In the genomic region with DNA sequence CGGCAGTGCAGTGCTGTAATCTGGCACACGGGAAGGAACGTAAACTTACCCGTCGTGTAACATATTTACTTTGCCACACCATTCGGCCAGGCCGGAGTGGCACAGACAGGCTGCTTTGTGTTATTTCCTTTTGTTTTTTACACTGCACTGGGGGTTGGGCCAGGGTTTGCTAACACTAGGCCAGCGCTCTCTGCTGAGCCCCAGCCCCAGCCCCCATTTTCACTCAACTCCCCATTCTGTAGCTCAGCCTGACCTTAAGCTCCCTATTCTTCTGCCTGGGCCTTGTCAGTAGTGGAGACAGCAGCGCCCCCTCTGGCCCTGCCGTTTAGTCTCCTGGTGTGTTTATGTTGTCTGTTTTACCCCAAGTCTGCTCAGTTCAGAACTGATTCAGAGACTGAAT, we compare ENCODE assay signal across 8 mouse cellular contexts.
DNase-seq lines count a peak whose midpoint lies in the region; ATAC-seq and TF ChIP-seq lines count a peak whose summit lies in the region.

No protein-coding gene starts in this region.

- H3K9me3 ChIP-seq in MEL (replicated peaks; ENCODE audit: insufficient read depth, low read length), result no peaks in the 10 kb centered on the region
- H3K9me3 ChIP-seq in forebrain, embryonic 14.5 days (replicated peaks; ENCODE audit: control insufficient read depth, low read length), result no peaks in the 10 kb centered on the region
- no peaks in the 10 kb centered on the region for H3K9me3 ChIP-seq in lung, embryonic 16.5 days (ENCODE audit: control insufficient read depth, low read length)
- H3K9me3 ChIP-seq in stomach, embryonic 16.5 days (replicated peaks; ENCODE audit: control insufficient read depth, low read length), result no peaks in the 10 kb centered on the region

- TF ChIP-seq POLR2A in MEL (IDR thresholded peaks at IDR 0.05; ENCODE audit: control insufficient read depth in 1 of 2, insufficient read depth in 1 of 2, low read depth in 1 of 2, low read length in 2 of 2, poor library complexity in 1 of 2), result no peak

- intact Hi-C loops in heart, postnatal 10 days (cut with DNase I), result loop anchor here (5.0 kb wide), 2 partner anchors 33 to 133 kb away; no protein-coding TSS in a partner anchor

- ATAC-seq in forebrain, embryonic 14.5 days, result peak; percentile 70
- peak; percentile 10; the same call in 1 of the 2 replicates for ATAC-seq in lung, embryonic 16.5 days (ENCODE audit: low read depth)
- ATAC-seq in stomach, embryonic 16.5 days (ENCODE audit: insufficient read depth, low FRiP score), result peak; percentile 66; the same call in 1 of the 2 replicates

- H3K4me2 ChIP-seq in forebrain, embryonic 14.5 days (ENCODE audit: low read length), result no peak overlapping the region
- no peak overlapping the region for H3K4me2 ChIP-seq in lung, embryonic 16.5 days (ENCODE audit: low read depth, low read length)
- no peak overlapping the region for H3K4me2 ChIP-seq in stomach, embryonic 16.5 days (ENCODE audit: low read depth, low read length)

- no peaks in the 10 kb centered on the region for H3K79me2 ChIP-seq in MEL (ENCODE audit: control insufficient read depth, insufficient read depth, low read length, poor library complexity)

- H3K36me3 ChIP-seq in MEL (ENCODE audit: control insufficient read depth in 1 of 2, insufficient read depth in 2 of 2, low read length in 2 of 2), result no peaks in the 10 kb centered on the region
- no peaks in the 10 kb centered on the region for H3K36me3 ChIP-seq in forebrain, embryonic 14.5 days (ENCODE audit: control insufficient read depth, insufficient read depth, low read length)
- H3K36me3 ChIP-seq in lung, embryonic 16.5 days (ENCODE audit: control insufficient read depth, insufficient read depth, low read length), result no peaks in the 10 kb centered on the region
- H3K36me3 ChIP-seq in stomach, embryonic 16.5 days (ENCODE audit: control insufficient read depth, insufficient read depth, low read length), result no peaks in the 10 kb centered on the region

- H3K27ac ChIP-seq in MEL (ENCODE audit: control insufficient read depth, low read depth, low read length), result no peak overlapping the region
- peak overlapping the region; percentile 48; the same call in 1 of the 2 replicates for H3K27ac ChIP-seq in forebrain, embryonic 14.5 days (ENCODE audit: low read depth, low read length)
- no peak overlapping the region for H3K27ac ChIP-seq in lung, embryonic 16.5 days (ENCODE audit: low read length)
- peak overlapping the region; percentile 4 for H3K27ac ChIP-seq in stomach, embryonic 16.5 days (ENCODE audit: low read length)

- TF ChIP-seq EP300 in MEL (IDR thresholded peaks at IDR 0.05; ENCODE audit: low read depth in 1 of 2, low read length in 2 of 2), result no peak

- peak in 2 of 3 experiments; percentile 9 to 35; a peak in 4 of 6 replicates for TF ChIP-seq CTCF in MEL (IDR thresholded peaks at IDR 0.05 in 2 of 3, conservative IDR thresholded peaks at IDR 0.05 in 1 of 3; ENCODE audit: control insufficient read depth in 1 of 3, insufficient read depth in 1 of 3, low read depth in 2 of 3, low read length in 3 of 3, poor library complexity in 1 of 3, severe bottlenecking in 1 of 3)

- peak; percentile 12 to 59 for DNase-seq in heart, postnatal 10 days
- no peak for DNase-seq in heart, adult 11 months
- DNase-seq in MEL (ENCODE audit: low read depth, low spot score), result peak; percentile 11
- peak; percentile 68 for DNase-seq in forebrain, embryonic 14.5 days (ENCODE audit: low spot score)
- DNase-seq in spleen, postnatal 4 days (ENCODE audit: low spot score in 2 of 2), result no peak
- DNase-seq in layer of hippocampus, adult 9-11 months, result no peak

- H3K9ac ChIP-seq in MEL (ENCODE audit: control insufficient read depth, low read depth, low read length, poor library complexity, severe bottlenecking), result no peak overlapping the region
- H3K9ac ChIP-seq in forebrain, embryonic 14.5 days (ENCODE audit: low read length), result peak overlapping the region; percentile 37; the same call in 1 of the 2 replicates
- H3K9ac ChIP-seq in lung, embryonic 16.5 days (ENCODE audit: low read length), result no peak overlapping the region; the same call in 1 of the 2 replicates
- H3K9ac ChIP-seq in stomach, embryonic 16.5 days (ENCODE audit: low read length), result no peak overlapping the region

- H3K27me3 ChIP-seq in MEL (ENCODE audit: control insufficient read depth in 1 of 2, insufficient read depth in 2 of 2, low read length in 2 of 2), result no peaks in the 10 kb centered on the region
- H3K27me3 ChIP-seq in forebrain, embryonic 14.5 days (replicated peaks; ENCODE audit: control insufficient read depth, insufficient read depth, low read length), result no peaks in the 10 kb centered on the region
- no peaks in the 10 kb centered on the region for H3K27me3 ChIP-seq in lung, embryonic 16.5 days (ENCODE audit: control insufficient read depth, insufficient read depth, low read depth, low read length)
- H3K27me3 ChIP-seq in stomach, embryonic 16.5 days (ENCODE audit: control insufficient read depth, insufficient read depth, low read length), result no peaks in the 10 kb centered on the region

- 13% methylated on average over 10 of the region's 10 CpGs for WGBS in forebrain, embryonic 14.5 days
- WGBS in lung, embryonic 16.5 days, result 34% methylated on average over 10 of the region's 10 CpGs
- 51% methylated on average over 10 of the region's 10 CpGs for WGBS in stomach, embryonic 16.5 days

- no peak overlapping the region for H3K4me3 ChIP-seq in MEL (ENCODE audit: control insufficient read depth in 1 of 2, insufficient read depth in 1 of 2, low read depth in 2 of 2, low read length in 2 of 2)
- no peak overlapping the region for H3K4me3 ChIP-seq in forebrain, embryonic 14.5 days (ENCODE audit: low read depth, low read length)
- no peak overlapping the region for H3K4me3 ChIP-seq in lung, embryonic 16.5 days (ENCODE audit: low read length)
- H3K4me3 ChIP-seq in stomach, embryonic 16.5 days (replicated peaks; ENCODE audit: low read length), result no peak overlapping the region

- H3K4me1 ChIP-seq in MEL (ENCODE audit: control insufficient read depth in 1 of 2, insufficient read depth in 2 of 2, low read length in 2 of 2), result no peaks in the 10 kb centered on the region
- H3K4me1 ChIP-seq in forebrain, embryonic 14.5 days (ENCODE audit: control insufficient read depth, insufficient read depth, low read length), result peaks cover 13% of the 10 kb centered on the region
- H3K4me1 ChIP-seq in lung, embryonic 16.5 days (replicated peaks; ENCODE audit: control insufficient read depth, insufficient read depth, low read length), result peaks cover 9% of the 10 kb centered on the region; the same call in 1 of the 2 replicates
- H3K4me1 ChIP-seq in stomach, embryonic 16.5 days (ENCODE audit: control insufficient read depth, insufficient read depth, low read length), result peaks cover 12% of the 10 kb centered on the region

- no peak; the same call in 1 of the 2 replicates for TF ChIP-seq RAD21 in MEL (IDR thresholded peaks at IDR 0.05; ENCODE audit: low read depth, low read length)

TF ChIP-seq in MEL, 35 proteins besides CTCF, POLR2A, EP300 and RAD21:
- TF ChIP-seq GABPA (IDR thresholded peaks at IDR 0.05; ENCODE audit: low read depth, low read length), result no peak
- no peak for TF ChIP-seq HCFC1 (IDR thresholded peaks at IDR 0.05; ENCODE audit: low read depth, low read length)
- no peak for TF ChIP-seq USF2 (IDR thresholded peaks at IDR 0.05; ENCODE audit: borderline replicate concordance in 1 of 2, insufficient read depth in 1 of 2, low read depth in 1 of 2, low read length in 2 of 2)
- no peak for TF ChIP-seq E2F4 (IDR thresholded peaks at IDR 0.05; ENCODE audit: borderline replicate concordance, low read depth, low read length)
- no peak for TF ChIP-seq NELFE (IDR thresholded peaks at IDR 0.05; ENCODE audit: low read depth, low read length)
- no peak for TF ChIP-seq MYB (IDR thresholded peaks at IDR 0.05; ENCODE audit: low read depth, low read length)
- TF ChIP-seq POLR2AphosphoS2 (IDR thresholded peaks at IDR 0.05; ENCODE audit: low read length), result no peak
- TF ChIP-seq NRF1 (IDR thresholded peaks at IDR 0.05; ENCODE audit: insufficient read depth, low read depth, low read length, poor library complexity, severe bottlenecking), result no peak
- TF ChIP-seq ELF1 (IDR thresholded peaks at IDR 0.05; ENCODE audit: low read depth, low read length), result no peak
- no peak for TF ChIP-seq SIN3A (IDR thresholded peaks at IDR 0.05; ENCODE audit: low read length)
- no peak for TF ChIP-seq USF1 (IDR thresholded peaks at IDR 0.05; ENCODE audit: low read depth, low read length)
- TF ChIP-seq BHLHE40 (IDR thresholded peaks at IDR 0.05; ENCODE audit: borderline replicate concordance, low read depth, low read length), result no peak
- no peak for TF ChIP-seq ZMIZ1 (IDR thresholded peaks at IDR 0.05; ENCODE audit: low read depth, low read length)
- no peak for TF ChIP-seq POLR2AphosphoS5 (IDR thresholded peaks at IDR 0.05; ENCODE audit: borderline replicate concordance, low read depth, low read length)
TF ChIP-seq in MEL: peak in this region for 0.

Comparison
In these comparisons a context has a peak if more than half of its experiments do, and no peak if none do; other contexts are left out.
1. DNase-seq: peak in heart, postnatal 10 days (2 of 2), MEL (single experiment) and forebrain, embryonic 14.5 days (single experiment); none in heart, adult 11 months (single experiment), spleen, postnatal 4 days (0 of 2) and layer of hippocampus, adult 9-11 months (single experiment).
2. H3K27ac ChIP-seq: peak in forebrain, embryonic 14.5 days (single experiment) and stomach, embryonic 16.5 days (single experiment); none in MEL (single experiment) and lung, embryonic 16.5 days (single experiment).
3. ATAC-seq: peak in every context shown above with its lines; median percentile 70 in forebrain, embryonic 14.5 days; 66 in stomach, embryonic 16.5 days; 10 in lung, embryonic 16.5 days.